Mouse (Mus musculus): Measurements from ENCODE around the gene Mat1a.

Gene Mat1a

GRCm38 (mm10) chr14:41104853-41105444, at the start of gene Mat1a:
Gene Mat1a, plus strand, starts transcription at chr14:41105035.
- no peak for DNase-seq (ENCODE audit: low read depth, low spot score)

- DNase-seq (ENCODE audit: low read depth, low spot score): no peak
These were observed 39.7 kb upstream of the Mat1a start for GRCm38 (mm10) chr14:41065168-41065567.

GRCm38 (mm10) chr14:41066416-41066815, 38.4 kb upstream of the Mat1a start:
- no peak for DNase-seq (ENCODE audit: low read depth, low spot score)

GRCm38 (mm10) chr14:41069108-41069507, 35.7 kb upstream of the Mat1a start, which contains the start of gene Dydc2:
Gene Dydc2, minus strand, starts transcription at chr14:41069208.
- no peak for DNase-seq (ENCODE audit: low read depth, low spot score)

GRCm38 (mm10) chr14:41070343-41070742, 34.5 kb upstream of the Mat1a start:
- no peak for DNase-seq (ENCODE audit: low read depth, low spot score)

GRCm38 (mm10) chr14:41072229-41072943, 32.4 kb upstream of the Mat1a start, which contains the start of gene Dydc1:
Gene Dydc1, plus strand, starts transcription at chr14:41072911.
- DNase-seq (ENCODE audit: low read depth, low spot score): no peak

- no peak for DNase-seq (ENCODE audit: low read depth, low spot score)
These were observed 31.9 kb upstream of the Mat1a start for GRCm38 (mm10) chr14:41072944-41073275.

- DNase-seq (ENCODE audit: low read depth, low spot score): no peak
These were observed 22.4 kb upstream of the Mat1a start for GRCm38 (mm10) chr14:41082408-41082807.

GRCm38 (mm10) chr14:41087509-41087908, 17.3 kb upstream of the Mat1a start:
- DNase-seq (ENCODE audit: low read depth, low spot score): no peak

- no peak for DNase-seq (ENCODE audit: low read depth, low spot score)
These were observed 14.1 kb upstream of the Mat1a start for GRCm38 (mm10) chr14:41090777-41091176.

GRCm38 (mm10) chr14:41094114-41094513, 10.7 kb upstream of the Mat1a start:
- DNase-seq (ENCODE audit: low read depth, low spot score): no peak

GRCm38 (mm10) chr14:41096296-41096860, 8.5 kb upstream of the Mat1a start:
- no peak for DNase-seq (ENCODE audit: low read depth, low spot score)

- no peak for DNase-seq (ENCODE audit: low read depth, low spot score)
These were observed 6.1 kb upstream of the Mat1a start for GRCm38 (mm10) chr14:41098726-41099125.

- DNase-seq (ENCODE audit: low read depth, low spot score): no peak
These were observed 4.1 kb upstream of the Mat1a start for GRCm38 (mm10) chr14:41100712-41101111.

- DNase-seq (ENCODE audit: low read depth, low spot score): no peak
These were observed 3.6 kb upstream of the Mat1a start for GRCm38 (mm10) chr14:41101242-41101641.

GRCm38 (mm10) chr14:41102269-41102668, 2.6 kb upstream of the Mat1a start:
- DNase-seq (ENCODE audit: low read depth, low spot score): no peak

- DNase-seq (ENCODE audit: low read depth, low spot score): no peak
These were observed 6.3 kb downstream of the Mat1a start for GRCm38 (mm10) chr14:41111031-41111668.

- DNase-seq (ENCODE audit: low read depth, low spot score): no peak
These were observed 8.1 kb downstream of the Mat1a start for GRCm38 (mm10) chr14:41112944-41113343.

GRCm38 (mm10) chr14:41116271-41116670, 11.4 kb downstream of the Mat1a start:
- no peak for DNase-seq (ENCODE audit: low read depth, low spot score)

GRCm38 (mm10) chr14:41124683-41125082, 19.8 kb downstream of the Mat1a start:
- no peak for DNase-seq (ENCODE audit: low read depth, low spot score)

GRCm38 (mm10) chr14:41127997-41128396, 23.2 kb downstream of the Mat1a start:
- DNase-seq (ENCODE audit: low read depth, low spot score): no peak

- DNase-seq (ENCODE audit: low read depth, low spot score): no peak
These were observed 26.7 kb downstream of the Mat1a start, which contains the start of gene Sftpa1 for GRCm38 (mm10) chr14:41131540-41131939. Gene Sftpa1, plus strand, starts transcription at chr14:41131782.
